Mouse (Mus musculus): ENCODE measurements around the gene Cavin1. TPM values are rescaled to one million over a fixed set of nuclear protein-coding genes. Genes with fewer than 3 reads are reported as not detected.

Gene Cavin1
- polyA plus RNA-seq, 1 experiment from 2014 or later = 47.9 TPM

- H3K4me1 ChIP-seq = peaks cover 4% of the 10 kb centered on the region
- H3K9ac ChIP-seq = no peak overlapping the region
- 66% methylated on average over 7 of the region's 7 CpGs for WGBS
- no peaks in the 10 kb centered on the region for H3K36me3 ChIP-seq (replicated peaks)
- no peak overlapping the region for H3K4me3 ChIP-seq
- peaks cover 31% of the 10 kb centered on the region for H3K27me3 ChIP-seq (replicated peaks)
- no peak for ATAC-seq (replicated peaks)
- no peak overlapping the region for H3K4me2 ChIP-seq
- no peak overlapping the region for H3K27ac ChIP-seq
- H3K9me3 ChIP-seq = no peaks in the 10 kb centered on the region
These were observed 4.6 kb upstream of the Cavin1 start for GRCm38 (mm10) chr11:100975241-100975640.

- 74% methylated on average over 14 of the region's 14 CpGs for WGBS
- peaks cover 38% of the 10 kb centered on the region for H3K27me3 ChIP-seq (replicated peaks)
- no peak overlapping the region for H3K9ac ChIP-seq
- H3K36me3 ChIP-seq (replicated peaks) = no peaks in the 10 kb centered on the region
- no peaks in the 10 kb centered on the region for H3K9me3 ChIP-seq
- no peak for ATAC-seq (replicated peaks)
- H3K4me1 ChIP-seq = peaks cover 12% of the 10 kb centered on the region
- no peak overlapping the region for H3K27ac ChIP-seq
- no peak overlapping the region for H3K4me3 ChIP-seq
- H3K4me2 ChIP-seq = no peak overlapping the region
These were observed 3.8 kb upstream of the Cavin1 start for GRCm38 (mm10) chr11:100974381-100974970.

GRCm38 (mm10) chr11:100973245-100973644 lies 2.6 kb upstream of the Cavin1 start:
- ATAC-seq (replicated peaks) = no peak

GRCm38 (mm10) chr11:100971455-100971854 lies 768 bp upstream of the Cavin1 start:
- H3K27ac ChIP-seq = no peak overlapping the region
- H3K27me3 ChIP-seq (replicated peaks) = peaks cover 66% of the 10 kb centered on the region
- H3K4me1 ChIP-seq = peaks cover 17% of the 10 kb centered on the region
- H3K4me3 ChIP-seq = no peak overlapping the region
- no peaks in the 10 kb centered on the region for H3K9me3 ChIP-seq
- 70% methylated on average over 10 of the region's 10 CpGs for WGBS
- no peaks in the 10 kb centered on the region for H3K36me3 ChIP-seq (replicated peaks)
- no peak overlapping the region for H3K4me2 ChIP-seq
- no peak for ATAC-seq (replicated peaks)
- no peak overlapping the region for H3K9ac ChIP-seq

More at GRCm38 (mm10) chr11:100973245-100973644, 2.6 kb upstream of the Cavin1 start:
- Histone ChIP-seq H3K4me2 (no peak overlapping the region), H3K9ac (no peak overlapping the region), H3K4me3 (no peak overlapping the region), H3K27me3 (replicated peaks) (peaks cover 51% of the 10 kb centered on the region), H3K4me1 (peaks cover 17% of the 10 kb centered on the region), H3K36me3 (replicated peaks) (no peaks in the 10 kb centered on the region), H3K9me3 (no peaks in the 10 kb centered on the region), H3K27ac (no peak overlapping the region)
- 91% methylated on average over 7 of the region's 7 CpGs for WGBS

GRCm38 (mm10) chr11:100969744-100970556 lies 737 bp downstream of the Cavin1 start:
- Histone ChIP-seq H3K4me3 (peak overlapping the region; percentile 32), H3K9me3 (no peaks in the 10 kb centered on the region), H3K27ac (no peak overlapping the region), H3K4me2 (peak overlapping the region; percentile 45), H3K27me3 (replicated peaks) (peaks cover 74% of the 10 kb centered on the region), H3K4me1 (peaks cover 17% of the 10 kb centered on the region), H3K9ac (peak overlapping the region; percentile 9; the same call in 1 of the 2 replicates), H3K36me3 (replicated peaks) (no peaks in the 10 kb centered on the region)
- no peak for ATAC-seq (replicated peaks)
- WGBS = under 1% methylated on average over 65 of the region's 65 CpGs

- peak overlapping the region; percentile 32 for H3K4me3 ChIP-seq
- no peaks in the 10 kb centered on the region for H3K9me3 ChIP-seq
- peaks cover 17% of the 10 kb centered on the region for H3K4me1 ChIP-seq
- H3K4me2 ChIP-seq = peak overlapping the region; percentile 45
- no peak overlapping the region for H3K9ac ChIP-seq
- H3K36me3 ChIP-seq (replicated peaks) = no peaks in the 10 kb centered on the region
- peaks cover 74% of the 10 kb centered on the region for H3K27me3 ChIP-seq (replicated peaks)
- 14% methylated on average over 35 of the region's 35 CpGs for WGBS
- no peak for ATAC-seq (replicated peaks)
- no peak overlapping the region for H3K27ac ChIP-seq
These were observed 1.4 kb downstream of the Cavin1 start for GRCm38 (mm10) chr11:100969189-100969743.

GRCm38 (mm10) chr11:100968501-100968900 lies 2.2 kb downstream of the Cavin1 start:
- ATAC-seq (replicated peaks) = no peak
- 75% methylated on average over 5 of the region's 5 CpGs for WGBS
- H3K36me3 ChIP-seq (replicated peaks) = no peaks in the 10 kb centered on the region
- peaks cover 17% of the 10 kb centered on the region for H3K4me1 ChIP-seq
- H3K9me3 ChIP-seq = no peaks in the 10 kb centered on the region
- no peak overlapping the region; the same call in 1 of the 2 replicates for H3K4me2 ChIP-seq
- H3K9ac ChIP-seq = no peak overlapping the region
- H3K27me3 ChIP-seq (replicated peaks) = peaks cover 72% of the 10 kb centered on the region
- H3K27ac ChIP-seq = no peak overlapping the region
- peak overlapping the region; percentile 32; the same call in 1 of the 2 replicates for H3K4me3 ChIP-seq

GRCm38 (mm10) chr11:100967881-100968420 lies 2.7 kb downstream of the Cavin1 start:
- 86% methylated on average over 5 of the region's 5 CpGs for WGBS
- Histone ChIP-seq H3K36me3 (replicated peaks) (no peaks in the 10 kb centered on the region), H3K9me3 (no peaks in the 10 kb centered on the region), H3K4me3 (0 out of 2 replicates have a peak overlapping the region, but pooled peaks have one; percentile 5), H3K4me1 (peaks cover 17% of the 10 kb centered on the region), H3K27ac (no peak overlapping the region), H3K9ac (no peak overlapping the region), H3K27me3 (replicated peaks) (peaks cover 69% of the 10 kb centered on the region), H3K4me2 (no peak overlapping the region)
- no peak for ATAC-seq (replicated peaks)

GRCm38 (mm10) chr11:100967376-100967775 lies 3.3 kb downstream of the Cavin1 start:
- peaks cover 17% of the 10 kb centered on the region for H3K4me1 ChIP-seq
- no peaks in the 10 kb centered on the region for H3K36me3 ChIP-seq (replicated peaks)
- H3K4me2 ChIP-seq = no peak overlapping the region
- H3K27me3 ChIP-seq (replicated peaks) = peaks cover 63% of the 10 kb centered on the region
- H3K9me3 ChIP-seq = no peaks in the 10 kb centered on the region
- H3K27ac ChIP-seq = no peak overlapping the region
- ATAC-seq (replicated peaks) = no peak
- 68% methylated on average over 5 of the region's 5 CpGs for WGBS
- H3K4me3 ChIP-seq = no peak overlapping the region
- no peak overlapping the region for H3K9ac ChIP-seq

GRCm38 (mm10) chr11:100965760-100966159 lies 4.9 kb downstream of the Cavin1 start:
- Histone ChIP-seq H3K36me3 (replicated peaks) (no peaks in the 10 kb centered on the region), H3K27me3 (replicated peaks) (peaks cover 49% of the 10 kb centered on the region), H3K4me1 (peaks cover 17% of the 10 kb centered on the region), H3K9me3 (no peaks in the 10 kb centered on the region), H3K27ac (no peak overlapping the region), H3K4me2 (no peak overlapping the region), H3K4me3 (no peak overlapping the region), H3K9ac (no peak overlapping the region)
- 73% methylated on average over 6 of the region's 6 CpGs for WGBS
- no peak for ATAC-seq (replicated peaks)

GRCm38 (mm10) chr11:100964901-100965542 lies 5.7 kb downstream of the Cavin1 start:
- H3K4me1 ChIP-seq = peaks cover 13% of the 10 kb centered on the region
- peaks cover 42% of the 10 kb centered on the region for H3K27me3 ChIP-seq (replicated peaks)
- H3K4me2 ChIP-seq = no peak overlapping the region
- ATAC-seq (replicated peaks) = no peak
- no peaks in the 10 kb centered on the region for H3K9me3 ChIP-seq
- no peak overlapping the region for H3K4me3 ChIP-seq
- H3K36me3 ChIP-seq (replicated peaks) = no peaks in the 10 kb centered on the region
- 85% methylated on average over 6 of the region's 6 CpGs for WGBS
- H3K27ac ChIP-seq = no peak overlapping the region
- no peak overlapping the region for H3K9ac ChIP-seq

GRCm38 (mm10) chr11:100964180-100964579 lies 6.5 kb downstream of the Cavin1 start:
- no peak overlapping the region for H3K4me2 ChIP-seq
- no peak overlapping the region for H3K4me3 ChIP-seq
- no peak overlapping the region for H3K27ac ChIP-seq
- H3K27me3 ChIP-seq (replicated peaks) = peaks cover 42% of the 10 kb centered on the region
- WGBS = 81% methylated on average over 7 of the region's 7 CpGs
- H3K9me3 ChIP-seq = no peaks in the 10 kb centered on the region
- no peaks in the 10 kb centered on the region for H3K36me3 ChIP-seq (replicated peaks)
- ATAC-seq (replicated peaks) = no peak
- H3K4me1 ChIP-seq = peaks cover 10% of the 10 kb centered on the region
- H3K9ac ChIP-seq = no peak overlapping the region

Data from midbrain, embryonic 15.5 days (tissue).